Mouse (Mus musculus) embryonic facial prominence, embryonic 15.5 days (tissue): ENCODE measurements around the gene Rbm28. TPM values are rescaled to one million over a fixed set of nuclear protein-coding genes. Genes with fewer than 3 reads are reported as not detected.

Experiments used
- ATAC-seq: fragments of 200-750 bp; cut with Nextera tagmentation; 2 replicates; pipeline ENCODE4 v1.8.0; 2017; ENCODE audit warnings: low read depth, moderate TSS enrichment; ENCODE audit not compliant: insufficient number of reproducible peaks, low FRiP score, low TSS enrichment
- H3K27ac ChIP-seq: fragments of 300-500 bp; sonication (generic); replicated peaks from 2 replicates; pipeline ENCODE4 v1.5.1; 2015; ENCODE audit warnings: mild to moderate bottlenecking, inconsistent platforms
- H3K27me3 ChIP-seq: fragments of 300-500 bp; sonication (generic); 2 replicates; pipeline ENCODE4 v1.6.1; 2015; ENCODE audit warnings: inconsistent platforms
- H3K36me3 ChIP-seq: fragments of 300-500 bp; sonication (generic); 2 replicates; pipeline ENCODE4 v1.6.1; 2015; ENCODE audit warnings: mild to moderate bottlenecking, inconsistent platforms
- H3K4me1 ChIP-seq: fragments of 300-500 bp; sonication (generic); 2 replicates; pipeline ENCODE4 v1.6.1; 2015; ENCODE audit warnings: inconsistent platforms
- H3K4me2 ChIP-seq: fragments of 300-500 bp; sonication (generic); replicated peaks from 2 replicates; pipeline ENCODE4 v1.6.1; 2015; ENCODE audit warnings: mild to moderate bottlenecking, inconsistent platforms
- H3K4me3 ChIP-seq: fragments of 300-500 bp; sonication (generic); replicated peaks from 2 replicates; pipeline ENCODE4 v1.5.1; 2015; ENCODE audit warnings: mild to moderate bottlenecking, inconsistent platforms
- H3K9ac ChIP-seq: fragments of 300-500 bp; sonication (generic); 2 replicates; pipeline ENCODE4 v1.6.1; 2015; ENCODE audit warnings: inconsistent platforms
- H3K9me3 ChIP-seq: fragments of 300-500 bp; sonication (generic); replicated peaks from 2 replicates; pipeline ENCODE4 v1.6.1; 2016; ENCODE audit warnings: inconsistent platforms
- WGBS: fragments of 180-500 bp; shearing (Covaris S2); methylation state at CpG from one replicate; pipeline ENCODE4 v1.1.7; 2015; 5-methylcytosine and 5-hydroxymethylcytosine counted together
- polyA plus RNA-seq: library from polyadenylated mRNA; unstranded; fragments of >200 nt; fragmentation: Nextera tagmentation; extraction: Ambion mirVana; gene quantifications from 2 replicates; pipeline ENCODE4 v1.2.1, GENCODE M21; 2015

Gene Rbm28
- polyA plus RNA-seq, 1 experiment from 2014 or later, result 33.1 TPM

DNA sequence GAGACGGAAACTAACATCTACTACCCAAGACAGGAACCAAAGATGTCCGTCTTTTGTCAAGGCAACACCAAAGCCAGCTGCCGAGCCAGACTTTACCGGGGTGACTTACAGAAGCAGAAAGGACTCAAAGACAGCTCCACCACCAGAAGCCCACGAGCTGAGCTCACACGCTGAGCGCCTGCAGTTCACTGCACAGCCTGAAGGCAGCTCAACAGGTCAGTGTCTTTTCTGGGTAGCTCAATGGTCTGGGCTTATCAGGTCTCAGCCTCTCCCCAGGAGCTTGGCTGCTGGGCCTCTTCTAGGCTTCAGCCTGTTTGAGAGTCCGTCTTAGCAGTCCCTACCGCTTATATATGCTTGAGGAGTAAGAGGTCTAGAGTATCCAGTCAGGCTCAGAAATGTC is 31.7 kb downstream of the Rbm28 start:
- no peak overlapping the region for H3K4me3 ChIP-seq
- ATAC-seq, result no peak

DNA sequence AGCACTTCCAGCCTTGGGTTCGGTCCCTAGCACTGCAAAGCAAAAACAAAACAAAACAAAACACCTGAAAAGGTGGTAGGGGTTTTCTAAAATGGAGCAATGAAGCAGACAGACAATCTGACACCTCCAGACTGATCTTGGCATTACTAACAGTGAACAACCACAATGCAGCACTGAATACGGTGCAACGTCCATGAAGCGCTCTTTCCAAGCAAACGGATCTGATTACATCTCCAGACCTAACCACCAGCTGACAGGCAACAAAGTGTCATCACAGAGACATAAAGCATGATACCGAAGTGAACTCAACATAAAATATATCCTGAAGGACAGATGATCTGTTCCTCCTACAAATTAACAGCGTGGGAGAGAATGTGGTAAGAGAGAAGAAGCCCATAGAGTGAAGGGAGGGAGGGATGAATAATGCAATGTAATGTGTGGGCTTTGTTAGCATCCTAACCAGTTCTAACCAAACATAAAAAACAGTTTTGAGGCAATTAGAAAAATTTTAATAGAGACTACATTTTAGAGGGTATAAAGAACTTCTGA is 37.9 kb downstream of the Rbm28 start:
- H3K36me3 ChIP-seq, result peaks cover 68% of the 10 kb centered on the region
- no peak overlapping the region for H3K4me3 ChIP-seq
- H3K27me3 ChIP-seq, result no peaks in the 10 kb centered on the region
- no peak for ATAC-seq
- H3K4me2 ChIP-seq, result no peak overlapping the region
- no peaks in the 10 kb centered on the region for H3K4me1 ChIP-seq
- no peak overlapping the region for H3K9ac ChIP-seq
- 87% methylated on average over 7 of the region's 7 CpGs for WGBS
- H3K27ac ChIP-seq, result no peak overlapping the region
- H3K9me3 ChIP-seq, result no peaks in the 10 kb centered on the region

More for the DNA sequence above, 31.7 kb downstream of the Rbm28 start:
- Histone ChIP-seq H3K27ac (no peak overlapping the region), H3K27me3 (no peaks in the 10 kb centered on the region), H3K4me1 (no peaks in the 10 kb centered on the region), H3K36me3 (peaks cover 75% of the 10 kb centered on the region), H3K9me3 (no peaks in the 10 kb centered on the region), H3K4me2 (no peak overlapping the region), H3K9ac (no peak overlapping the region)
- 87% methylated on average over 9 of the region's 9 CpGs for WGBS

DNA sequence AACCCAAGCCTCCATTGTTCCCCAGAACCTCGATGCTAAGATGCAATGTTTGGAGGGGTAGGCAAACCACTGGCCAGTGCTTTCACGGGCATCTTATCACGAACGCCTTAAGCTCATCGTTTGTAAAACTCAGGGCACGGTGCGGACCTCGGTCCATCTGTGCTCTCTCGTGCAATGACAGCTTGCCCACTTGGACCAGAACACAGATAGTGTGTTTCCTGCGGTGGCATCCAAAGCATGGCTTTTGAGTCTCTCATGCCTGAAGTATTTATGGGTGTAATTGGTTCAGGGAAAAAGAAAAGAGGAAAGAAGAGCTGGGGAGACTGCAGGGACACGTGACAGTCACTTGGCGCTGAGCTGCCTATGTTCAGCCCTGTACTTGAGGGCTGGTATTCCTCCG is 44.8 kb downstream of the Rbm28 start:
- no peak overlapping the region for H3K4me2 ChIP-seq
- no peaks in the 10 kb centered on the region for H3K27me3 ChIP-seq
- no peaks in the 10 kb centered on the region for H3K9me3 ChIP-seq
- no peak overlapping the region for H3K27ac ChIP-seq
- no peak overlapping the region for H3K9ac ChIP-seq
- no peak for ATAC-seq
- 94% methylated on average over 13 of the region's 13 CpGs for WGBS
- H3K4me3 ChIP-seq, result no peak overlapping the region
- peaks cover 6% of the 10 kb centered on the region for H3K36me3 ChIP-seq
- peaks cover 9% of the 10 kb centered on the region for H3K4me1 ChIP-seq

DNA sequence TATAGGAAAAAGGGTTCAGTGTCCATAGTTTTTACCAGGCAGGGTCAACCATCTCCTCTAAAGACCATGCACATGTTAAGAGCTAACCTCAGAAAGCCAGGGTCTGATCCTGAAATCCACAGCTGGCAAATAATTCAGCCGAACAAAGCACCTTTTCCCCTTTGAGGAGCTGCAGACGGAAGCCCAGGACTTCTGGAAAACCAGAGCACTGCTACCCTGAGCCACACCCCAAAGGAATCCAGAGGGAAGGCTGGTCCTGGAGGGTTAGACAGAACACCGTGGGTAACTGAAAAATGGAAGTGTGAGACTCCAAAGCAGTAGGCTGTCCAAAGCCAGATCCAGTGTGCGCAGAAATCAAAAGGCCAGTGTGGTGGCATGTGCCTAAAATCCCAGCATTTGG is 45.8 kb downstream of the Rbm28 start:
- 72% methylated on average over 4 of the region's 4 CpGs for WGBS
- Histone ChIP-seq H3K4me2 (no peak overlapping the region), H3K9me3 (no peaks in the 10 kb centered on the region), H3K4me3 (no peak overlapping the region), H3K4me1 (peaks cover 9% of the 10 kb centered on the region), H3K36me3 (no peaks in the 10 kb centered on the region), H3K27ac (no peak overlapping the region), H3K27me3 (no peaks in the 10 kb centered on the region), H3K9ac (no peak overlapping the region)
- ATAC-seq, result no peak

DNA sequence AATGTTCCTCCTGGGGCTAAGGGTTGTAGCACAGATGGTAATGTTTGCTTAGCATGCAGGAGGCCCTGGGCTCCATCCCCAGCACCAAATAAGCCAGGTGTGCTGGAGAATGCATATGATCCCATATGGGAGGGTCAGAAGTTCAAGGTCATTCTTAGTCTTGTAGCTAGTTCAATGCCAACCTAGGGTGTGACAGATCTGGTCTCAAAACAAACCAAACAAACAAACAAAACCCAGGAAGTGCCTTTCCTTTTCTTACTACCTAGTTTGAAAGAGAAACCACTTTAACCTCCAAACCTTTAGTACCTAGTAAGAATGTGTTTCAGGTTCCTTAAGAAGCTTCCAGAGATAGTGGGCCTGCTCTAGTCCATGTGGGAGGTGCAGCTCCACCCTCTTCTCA is 46.6 kb downstream of the Rbm28 start:
- Histone ChIP-seq H3K36me3 (no peaks in the 10 kb centered on the region), H3K9ac (no peak overlapping the region), H3K4me1 (peaks cover 9% of the 10 kb centered on the region), H3K4me2 (no peak overlapping the region), H3K4me3 (no peak overlapping the region), H3K27ac (no peak overlapping the region), H3K9me3 (no peaks in the 10 kb centered on the region), H3K27me3 (no peaks in the 10 kb centered on the region)
- ATAC-seq, result no peak

DNA sequence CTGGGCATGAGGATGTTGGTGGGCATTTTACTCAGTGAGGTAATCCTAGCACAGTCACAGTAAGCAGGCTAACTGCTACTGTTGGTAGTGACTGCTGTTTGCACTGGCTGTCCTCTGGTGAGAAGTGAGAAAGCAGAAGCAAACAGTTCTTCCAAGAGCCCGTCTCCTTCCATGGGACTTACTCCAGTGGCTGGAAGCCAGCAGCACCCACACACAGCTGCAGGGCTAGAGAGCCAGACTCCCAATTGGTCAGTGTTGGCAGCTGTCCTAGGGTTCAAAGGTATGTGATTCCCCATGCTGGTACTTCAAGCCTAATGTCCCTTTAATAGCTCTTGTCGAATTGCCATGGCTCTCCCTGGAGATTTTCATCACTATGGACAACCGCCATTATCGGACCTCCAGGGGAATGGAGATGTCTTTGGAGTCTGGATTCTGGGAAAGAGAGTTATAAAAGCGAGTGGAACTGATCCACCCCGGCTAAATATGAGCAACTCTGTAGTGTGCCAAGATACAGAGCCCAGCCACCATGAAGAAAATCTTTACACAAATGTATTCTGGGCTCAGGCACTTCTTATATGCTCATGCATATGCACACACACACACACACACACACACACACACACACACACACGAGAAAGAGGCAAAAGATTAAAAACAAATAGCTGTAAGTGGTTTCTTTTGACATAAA is 47.2 kb downstream of the Rbm28 start:
- Histone ChIP-seq H3K4me2 (no peak overlapping the region), H3K4me1 (peaks cover 9% of the 10 kb centered on the region), H3K9me3 (no peaks in the 10 kb centered on the region), H3K4me3 (no peak overlapping the region), H3K36me3 (no peaks in the 10 kb centered on the region), H3K9ac (no peak overlapping the region), H3K27ac (peak overlapping the region; percentile 51; the same call in 1 of the 2 replicates), H3K27me3 (no peaks in the 10 kb centered on the region)
- WGBS, result 43% methylated on average over 7 of the region's 7 CpGs
- no peak; the same call in 1 of the 2 replicates for ATAC-seq

DNA sequence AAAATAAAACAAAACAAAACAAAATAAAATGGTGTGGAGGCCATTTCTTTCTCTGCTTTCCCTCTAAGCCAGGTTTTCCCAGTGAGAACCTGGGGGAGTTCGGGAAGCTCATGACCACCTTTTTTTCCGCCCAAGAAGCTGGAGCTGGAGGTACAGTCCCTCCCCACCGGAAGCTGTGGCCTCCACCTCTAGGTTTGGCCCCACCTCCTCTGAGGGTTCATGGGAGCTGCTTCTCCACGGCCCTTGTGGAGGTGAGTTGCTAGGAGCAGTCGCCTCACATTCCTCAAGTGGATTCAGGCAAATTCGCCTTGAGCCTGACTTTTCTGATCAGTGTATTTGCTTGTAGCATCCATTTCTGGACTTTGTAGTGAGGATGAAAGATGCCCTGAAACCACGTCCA is 49.0 kb downstream of the Rbm28 start:
- ATAC-seq, result no peak
- no peak overlapping the region for H3K4me2 ChIP-seq

DNA sequence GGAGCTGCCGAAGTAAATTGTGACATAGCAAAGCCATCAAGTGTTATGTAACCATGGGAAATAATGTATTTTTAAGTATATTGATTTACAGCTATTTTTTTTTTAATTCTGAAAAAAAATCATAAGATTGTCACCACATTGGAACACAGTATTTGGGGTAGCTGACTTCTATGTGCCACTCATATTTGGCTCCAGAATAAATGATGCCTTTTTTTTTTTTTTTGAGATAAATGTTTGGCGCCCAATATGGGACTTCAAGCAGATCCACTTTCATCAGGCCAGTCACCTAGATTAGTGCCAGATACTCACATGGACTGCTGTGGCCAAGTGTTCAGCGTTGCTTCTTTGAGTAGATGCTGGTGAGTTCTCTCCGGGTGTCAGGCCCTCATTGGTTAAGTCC is 53.3 kb downstream of the Rbm28 start:
- 94% methylated on average over 4 of the region's 4 CpGs for WGBS
- no peak overlapping the region for H3K27ac ChIP-seq

More for the DNA sequence above, 49.0 kb downstream of the Rbm28 start:
- Histone ChIP-seq H3K9ac (no peak overlapping the region), H3K36me3 (no peaks in the 10 kb centered on the region), H3K27ac (no peak overlapping the region), H3K4me3 (no peak overlapping the region), H3K9me3 (no peaks in the 10 kb centered on the region), H3K27me3 (no peaks in the 10 kb centered on the region), H3K4me1 (peaks cover 9% of the 10 kb centered on the region)
- 70% methylated on average over 7 of the region's 7 CpGs for WGBS

DNA sequence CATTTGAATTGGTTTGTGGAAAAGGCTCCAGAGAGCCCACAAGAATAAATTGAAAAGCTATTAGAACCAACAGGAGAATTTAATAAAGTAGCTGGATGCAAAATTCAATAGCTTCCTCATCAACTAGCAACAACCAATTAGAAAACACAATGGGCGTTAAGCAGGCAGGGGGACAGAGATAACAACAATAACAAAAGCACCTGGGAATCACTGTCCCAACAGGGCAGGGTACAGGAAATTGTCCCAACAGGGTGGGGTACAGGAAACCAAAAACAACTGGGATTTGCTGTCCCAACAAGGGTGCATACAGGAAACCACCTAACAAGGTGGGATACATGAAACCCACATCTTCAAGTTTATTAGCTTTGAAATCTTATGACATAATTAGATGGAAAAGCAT is 56.4 kb downstream of the Rbm28 start:
- H3K9me3 ChIP-seq, result no peaks in the 10 kb centered on the region
- H3K36me3 ChIP-seq, result no peaks in the 10 kb centered on the region
- 68% methylated on average over 1 of the region's 1 CpGs for WGBS
- no peak overlapping the region for H3K27ac ChIP-seq
- H3K9ac ChIP-seq, result no peak overlapping the region
- H3K4me2 ChIP-seq, result no peak overlapping the region
- no peaks in the 10 kb centered on the region for H3K4me1 ChIP-seq
- H3K27me3 ChIP-seq, result no peaks in the 10 kb centered on the region
- no peak for ATAC-seq
- no peak overlapping the region for H3K4me3 ChIP-seq

More for the DNA sequence above, 53.3 kb downstream of the Rbm28 start:
- no peak overlapping the region for H3K4me2 ChIP-seq
- no peak overlapping the region for H3K9ac ChIP-seq
- no peak overlapping the region for H3K4me3 ChIP-seq
- H3K36me3 ChIP-seq, result no peaks in the 10 kb centered on the region
- no peaks in the 10 kb centered on the region for H3K9me3 ChIP-seq
- ATAC-seq, result no peak
- H3K27me3 ChIP-seq, result no peaks in the 10 kb centered on the region
- H3K4me1 ChIP-seq, result no peaks in the 10 kb centered on the region

DNA sequence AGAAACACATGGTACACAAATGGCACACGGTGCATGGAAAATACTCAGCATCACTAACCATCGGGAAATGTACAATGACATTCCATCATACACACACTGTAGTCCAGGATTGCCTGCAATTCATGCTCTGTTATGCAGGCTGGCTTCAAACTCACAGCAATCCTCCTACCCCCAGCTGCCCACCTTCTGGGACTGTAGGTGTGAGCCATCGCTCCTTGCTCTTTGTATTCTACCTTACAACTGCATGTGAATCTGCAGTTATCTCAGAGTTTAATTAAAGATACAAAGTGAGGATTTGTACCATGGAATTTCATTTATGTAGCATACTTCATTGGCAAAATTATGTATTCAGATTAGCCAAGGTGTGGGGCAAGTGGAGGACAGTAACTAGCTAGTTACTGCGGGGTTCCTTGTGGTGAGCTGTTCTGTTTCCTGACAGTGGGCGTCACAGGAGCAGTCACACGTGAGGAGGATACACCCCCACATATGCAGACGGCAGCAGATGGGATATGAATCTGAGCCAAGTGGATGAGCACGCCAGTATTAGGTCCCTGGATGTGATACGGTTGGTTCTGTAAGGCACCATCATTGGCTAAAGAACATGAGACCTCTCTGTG is 63.5 kb downstream of the Rbm28 start:
- H3K27me3 ChIP-seq, result no peaks in the 10 kb centered on the region
- H3K4me3 ChIP-seq, result no peak overlapping the region
- no peak overlapping the region for H3K27ac ChIP-seq
- H3K36me3 ChIP-seq, result no peaks in the 10 kb centered on the region
- no peak overlapping the region for H3K9ac ChIP-seq
- 0 out of 2 replicates have a peak, but pooled peaks cover 5% of the 10 kb centered on the region for H3K4me1 ChIP-seq
- H3K4me2 ChIP-seq, result no peak overlapping the region
- no peaks in the 10 kb centered on the region for H3K9me3 ChIP-seq
- ATAC-seq, result no peak
- 77% methylated on average over 9 of the region's 9 CpGs for WGBS

DNA sequence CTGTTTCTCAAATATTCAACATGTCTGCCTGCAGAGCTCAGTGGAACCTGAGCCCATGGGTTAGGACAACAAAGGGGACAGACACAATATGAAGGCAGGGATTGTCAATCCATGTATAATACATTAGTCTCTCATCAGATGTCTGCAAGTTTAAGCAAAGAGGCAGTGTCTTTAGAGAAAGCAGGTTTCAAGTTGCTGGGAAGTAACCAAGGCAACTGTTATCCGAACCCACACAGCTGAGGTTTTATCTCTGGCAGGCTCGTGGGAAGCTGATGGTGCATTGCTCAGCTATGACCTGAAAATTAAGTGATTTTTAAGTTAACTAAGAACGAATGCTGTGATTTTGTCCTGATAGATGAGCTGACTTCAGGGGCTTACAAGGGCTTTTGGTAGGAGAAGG is 64.4 kb downstream of the Rbm28 start:
- no peak overlapping the region for H3K9ac ChIP-seq
- H3K36me3 ChIP-seq, result no peaks in the 10 kb centered on the region
- H3K9me3 ChIP-seq, result no peaks in the 10 kb centered on the region
- no peaks in the 10 kb centered on the region for H3K27me3 ChIP-seq
- H3K4me1 ChIP-seq, result 0 out of 2 replicates have a peak, but pooled peaks cover 5% of the 10 kb centered on the region
- no peak overlapping the region for H3K4me3 ChIP-seq
- H3K4me2 ChIP-seq, result no peak overlapping the region
- no peak overlapping the region for H3K27ac ChIP-seq
- 24% methylated on average over 3 of the region's 3 CpGs for WGBS
- no peak for ATAC-seq
